Mouse (Mus musculus): Measurements from ENCODE around the gene Hrh3.

Gene Hrh3

DNA sequence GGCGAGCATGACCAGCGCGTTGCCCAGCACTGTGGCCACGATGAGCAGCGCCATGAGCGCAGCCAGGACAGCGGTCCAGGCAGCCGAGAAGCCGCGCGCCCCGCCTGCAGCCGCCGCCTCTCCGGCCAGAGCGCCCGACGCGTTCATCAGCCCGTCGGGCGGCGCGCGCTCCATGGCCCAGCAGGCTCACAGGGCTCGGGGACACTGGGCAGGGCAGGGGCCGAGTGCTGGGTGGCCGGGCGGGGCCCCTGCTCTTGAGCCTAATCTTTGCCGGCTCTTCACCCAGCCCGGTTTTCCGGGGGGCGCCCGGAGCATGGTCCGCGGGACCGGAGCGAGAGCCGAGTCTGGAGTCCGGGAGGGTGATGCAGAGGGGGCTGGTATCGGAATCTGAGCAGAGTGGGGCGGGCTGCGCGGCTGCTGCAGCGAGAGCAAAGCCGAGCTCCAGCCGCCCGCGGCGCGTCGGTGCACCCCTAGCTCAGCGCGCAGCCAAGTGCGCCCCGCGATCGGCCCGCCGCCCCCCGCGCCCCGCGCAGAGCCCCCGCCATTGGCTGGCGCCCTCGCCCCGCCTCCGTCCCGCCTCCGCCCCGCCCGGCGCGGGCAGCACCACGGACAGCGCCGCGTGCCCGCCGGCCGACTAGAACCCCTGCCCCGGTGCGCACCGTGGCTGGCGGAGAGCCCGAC lies at the start of gene Hrh3:
Gene Hrh3, minus strand, starts transcription at position 511 of the 681 bp plus-strand sequence.
- DNase-seq (ENCODE audit: low read depth) = peak; percentile 15

DNA sequence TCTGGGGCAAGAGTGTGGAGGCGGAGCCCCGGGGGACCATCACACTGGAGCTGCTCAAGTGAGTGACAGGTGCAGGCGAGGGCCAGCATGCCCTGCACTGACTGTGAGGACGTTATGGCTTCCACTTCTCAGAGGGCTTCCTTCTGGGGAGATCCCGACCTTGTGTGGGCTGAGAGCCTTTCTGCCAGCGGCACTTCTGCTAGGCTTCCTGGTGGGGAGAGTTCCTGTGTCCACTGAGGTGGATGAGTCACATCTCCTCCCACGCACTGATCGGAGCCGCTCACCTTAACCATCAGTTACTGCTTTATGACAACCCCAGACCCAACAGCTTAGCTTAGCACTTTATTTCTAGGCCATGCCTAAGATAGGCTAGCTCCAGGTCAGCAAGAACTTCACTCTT lies 44.3 kb upstream of the Hrh3 start:
- no peak for DNase-seq (ENCODE audit: low read depth)

DNA sequence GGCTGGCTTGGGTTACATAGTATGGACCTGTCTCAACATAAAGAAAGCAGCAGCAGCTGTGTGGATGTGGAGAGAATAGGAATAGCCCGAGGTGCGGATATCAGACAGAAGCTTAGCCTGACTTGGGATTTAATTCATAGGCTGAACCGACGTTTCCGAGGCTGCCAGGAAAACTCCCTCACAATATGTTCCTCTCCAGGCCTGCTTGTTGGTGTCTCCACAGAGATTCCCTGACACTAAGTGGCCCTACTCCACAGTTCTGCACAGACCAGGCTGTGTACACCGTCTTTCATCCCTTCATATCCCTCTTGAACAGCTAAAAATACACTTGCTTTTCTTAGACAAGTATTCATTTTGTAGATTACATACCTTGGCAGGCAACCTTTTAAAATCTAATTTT lies 43.1 kb upstream of the Hrh3 start:
- DNase-seq (ENCODE audit: low read depth) = no peak

DNA sequence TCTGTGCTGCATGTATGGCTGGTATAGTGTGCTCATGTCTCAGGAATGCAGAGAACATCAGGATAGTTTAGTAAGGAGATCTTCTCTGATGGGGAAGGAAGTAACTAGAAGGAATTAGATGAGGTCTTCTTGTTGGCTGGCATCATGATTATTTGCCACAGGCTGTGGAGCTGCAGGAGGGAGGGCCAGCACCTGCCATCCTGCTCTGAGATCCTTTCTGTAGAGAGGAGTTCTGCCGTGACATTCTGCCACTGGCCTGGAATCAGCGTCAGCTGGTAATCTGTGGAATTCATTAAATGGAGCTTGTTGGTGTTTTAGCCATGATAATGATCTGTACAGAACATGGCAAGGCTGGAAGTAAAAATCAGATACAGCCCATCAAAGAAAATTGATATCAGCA lies 41.8 kb upstream of the Hrh3 start:
- no peak for DNase-seq (ENCODE audit: low read depth)

DNA sequence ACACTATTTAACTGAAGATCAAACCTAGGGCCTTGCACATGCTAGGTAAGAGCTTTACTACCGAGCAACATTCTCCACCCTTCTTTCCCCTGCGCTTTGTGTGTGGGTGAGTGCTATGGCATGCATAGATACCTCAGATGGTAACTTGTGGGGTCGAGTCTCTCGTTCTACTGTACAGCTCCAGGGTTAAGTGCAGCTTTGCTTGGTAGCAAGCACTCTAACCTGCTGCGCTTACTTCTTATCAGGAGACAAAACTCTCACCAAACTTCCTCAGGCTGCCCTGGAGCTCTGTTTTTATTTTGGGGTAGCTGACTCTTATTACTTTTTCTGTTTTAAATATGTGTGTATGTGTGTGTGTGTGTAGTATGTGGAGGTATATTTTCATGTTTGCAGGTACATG lies 31.1 kb upstream of the Hrh3 start:
- DNase-seq (ENCODE audit: low read depth) = no peak

DNA sequence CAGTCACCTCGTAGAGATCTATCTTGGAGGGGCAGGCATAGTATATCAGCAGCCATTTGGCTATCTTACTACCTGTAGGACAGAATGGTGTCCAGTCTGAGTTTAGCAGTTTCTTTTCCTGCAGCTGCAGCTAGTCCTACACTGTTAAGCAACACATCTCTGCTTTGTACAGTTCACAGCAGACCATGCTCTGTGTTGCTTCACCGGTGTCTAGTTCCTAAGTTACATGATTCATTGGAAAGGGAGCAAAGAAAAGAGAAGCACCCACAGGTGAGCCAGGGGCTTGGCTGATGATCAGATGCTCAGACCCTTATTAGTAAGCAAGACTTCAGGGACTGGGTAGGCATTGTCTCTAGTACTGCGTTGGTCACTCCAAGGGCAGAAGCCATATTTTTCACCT lies 29.6 kb upstream of the Hrh3 start:
- DNase-seq (ENCODE audit: low read depth) = no peak

DNA sequence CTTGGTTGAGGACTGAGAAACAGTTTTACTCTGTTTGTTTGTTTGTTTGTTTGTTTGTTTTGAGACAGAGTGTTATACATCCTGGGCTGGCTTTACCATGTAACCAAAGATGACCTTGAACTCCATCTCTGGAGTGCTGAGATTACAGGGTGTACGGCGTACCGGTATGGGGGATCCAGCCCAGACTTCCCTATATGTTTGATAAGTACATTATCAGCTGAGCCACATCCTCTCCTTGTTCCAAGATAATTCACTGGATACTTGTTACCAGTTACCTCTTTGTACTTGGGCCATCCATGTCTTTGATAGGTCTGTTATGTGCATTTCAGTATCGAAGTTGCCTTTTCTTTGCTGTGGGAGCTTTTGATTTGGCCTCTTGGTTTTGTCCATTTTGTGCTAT lies 28.9 kb upstream of the Hrh3 start:
- DNase-seq (ENCODE audit: low read depth) = no peak

DNA sequence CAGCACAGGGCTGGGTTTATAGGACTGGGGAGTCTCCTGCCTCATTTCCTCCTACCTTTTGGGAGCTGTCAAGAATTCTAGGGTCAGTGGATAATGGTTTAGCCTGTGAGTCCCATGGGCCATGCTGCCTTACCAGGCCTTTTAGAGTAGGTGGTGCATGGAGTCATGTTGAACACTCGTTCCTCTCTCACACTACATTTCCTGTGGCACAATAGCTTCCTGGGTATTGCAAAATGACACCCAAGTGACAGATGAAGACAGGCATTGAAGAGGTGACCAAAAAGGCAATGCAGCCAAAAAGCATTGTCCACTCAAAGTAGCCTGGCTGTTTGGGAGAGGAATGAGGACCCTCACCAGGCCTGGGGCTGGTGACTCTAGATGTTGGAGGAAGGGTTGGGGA lies 23.4 kb upstream of the Hrh3 start:
- DNase-seq (ENCODE audit: low read depth) = no peak

DNA sequence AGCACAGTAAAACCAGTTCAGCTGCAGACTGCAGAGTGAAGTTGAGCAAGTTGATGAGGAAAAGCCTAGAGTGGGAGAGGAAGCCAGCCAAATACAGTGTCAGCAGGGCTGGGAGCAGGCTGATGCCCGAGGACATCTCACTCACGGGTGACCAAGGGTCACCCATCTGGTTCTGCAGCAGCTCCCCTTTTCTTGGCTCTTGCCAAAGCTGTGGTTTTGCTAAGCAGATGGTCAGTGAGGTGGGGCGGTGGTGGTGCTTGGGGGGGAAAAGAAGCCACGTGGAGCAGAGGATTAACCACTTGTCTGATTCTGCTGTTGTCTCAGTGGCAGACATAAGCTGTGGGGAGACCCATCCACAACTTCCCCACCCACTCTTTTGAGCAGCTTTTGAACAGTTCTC lies 21.9 kb upstream of the Hrh3 start:
- no peak for DNase-seq (ENCODE audit: low read depth)

DNA sequence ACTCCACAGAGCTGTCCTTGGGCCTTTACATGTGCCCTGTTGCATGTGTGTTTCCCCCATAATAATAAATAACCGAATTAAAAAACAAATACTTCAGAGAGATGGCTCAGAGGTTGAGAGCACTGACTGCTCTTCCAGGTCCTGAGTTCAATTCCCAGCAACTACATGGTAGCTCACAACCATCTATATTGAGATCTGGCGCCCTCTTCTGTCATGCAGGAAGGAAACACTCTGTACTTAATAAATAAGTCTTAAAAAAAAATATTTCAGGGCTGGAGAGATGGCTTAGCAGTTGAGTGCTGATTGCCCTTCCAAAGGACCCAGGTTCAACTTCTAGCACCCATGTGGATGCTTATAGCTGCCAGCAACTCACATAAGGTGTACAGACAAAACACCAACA lies 19.9 kb upstream of the Hrh3 start:
- peak; percentile 21 for DNase-seq (ENCODE audit: low read depth)

DNA sequence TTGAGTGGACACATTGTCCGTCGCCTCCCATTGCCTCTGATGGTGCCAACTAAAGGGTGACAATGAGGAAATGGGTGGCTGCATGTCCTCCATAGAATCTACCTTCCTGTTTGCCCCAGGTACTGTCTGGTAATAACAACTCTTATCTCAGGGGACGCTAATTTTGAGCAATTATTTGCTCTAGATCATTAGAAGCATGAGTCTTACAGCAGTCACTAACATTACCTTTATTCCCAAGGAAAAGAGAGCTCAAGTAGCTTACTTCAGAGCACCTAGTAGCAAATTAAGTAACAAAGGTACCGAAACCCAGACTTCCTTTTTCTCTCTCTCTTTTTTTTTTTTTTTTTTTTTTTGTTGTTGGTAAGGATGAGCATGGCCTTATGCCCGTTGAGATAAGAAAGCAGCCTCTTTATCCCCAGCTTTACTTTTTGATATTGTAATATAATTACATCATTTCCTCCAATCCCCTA lies 16.0 kb upstream of the Hrh3 start:
- no peak for DNase-seq (ENCODE audit: low read depth)

DNA sequence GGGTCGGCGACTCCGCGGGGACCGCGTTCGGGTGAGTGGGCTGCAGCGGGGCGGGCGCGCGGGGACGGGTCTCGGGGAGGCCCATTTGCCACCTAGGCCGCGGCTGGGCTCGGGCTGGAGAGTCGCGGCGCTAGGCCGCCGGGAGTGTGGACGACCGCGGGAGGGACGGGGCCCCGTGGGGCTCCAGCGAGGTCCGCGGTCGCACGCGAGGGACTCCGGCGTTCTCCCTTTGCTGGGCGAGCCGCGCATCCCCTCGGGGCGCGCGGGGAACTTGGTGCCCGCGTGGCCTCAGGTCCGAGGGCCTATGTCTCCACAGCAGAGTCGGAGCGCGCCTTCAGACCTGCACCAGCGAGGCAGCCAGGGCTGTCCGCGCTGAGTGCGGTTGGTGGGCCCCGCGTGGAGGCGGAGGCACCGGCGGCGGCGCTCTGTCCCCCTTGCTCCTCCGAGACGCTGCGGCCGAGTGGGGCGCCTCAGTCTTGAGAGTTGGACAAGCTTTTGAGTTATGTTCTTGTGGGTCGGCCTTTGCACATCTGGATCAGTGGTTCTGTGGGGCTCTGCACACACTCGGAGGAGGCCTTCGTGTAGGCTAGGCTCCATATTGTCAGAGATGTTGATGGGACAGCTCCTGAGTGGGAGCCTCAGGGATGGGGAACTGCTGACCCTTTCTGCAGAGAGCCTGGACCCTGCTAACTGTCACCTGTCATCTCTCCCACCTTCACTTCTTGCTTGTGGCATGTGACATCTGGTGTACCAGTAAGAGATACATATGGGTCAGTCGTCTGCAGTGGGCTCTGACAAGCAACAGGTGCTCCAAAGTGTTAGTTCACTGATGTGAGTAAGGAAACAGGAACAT lies 15.4 kb upstream of the Hrh3 start:
- peak; percentile 48 for DNase-seq (ENCODE audit: low read depth)

DNA sequence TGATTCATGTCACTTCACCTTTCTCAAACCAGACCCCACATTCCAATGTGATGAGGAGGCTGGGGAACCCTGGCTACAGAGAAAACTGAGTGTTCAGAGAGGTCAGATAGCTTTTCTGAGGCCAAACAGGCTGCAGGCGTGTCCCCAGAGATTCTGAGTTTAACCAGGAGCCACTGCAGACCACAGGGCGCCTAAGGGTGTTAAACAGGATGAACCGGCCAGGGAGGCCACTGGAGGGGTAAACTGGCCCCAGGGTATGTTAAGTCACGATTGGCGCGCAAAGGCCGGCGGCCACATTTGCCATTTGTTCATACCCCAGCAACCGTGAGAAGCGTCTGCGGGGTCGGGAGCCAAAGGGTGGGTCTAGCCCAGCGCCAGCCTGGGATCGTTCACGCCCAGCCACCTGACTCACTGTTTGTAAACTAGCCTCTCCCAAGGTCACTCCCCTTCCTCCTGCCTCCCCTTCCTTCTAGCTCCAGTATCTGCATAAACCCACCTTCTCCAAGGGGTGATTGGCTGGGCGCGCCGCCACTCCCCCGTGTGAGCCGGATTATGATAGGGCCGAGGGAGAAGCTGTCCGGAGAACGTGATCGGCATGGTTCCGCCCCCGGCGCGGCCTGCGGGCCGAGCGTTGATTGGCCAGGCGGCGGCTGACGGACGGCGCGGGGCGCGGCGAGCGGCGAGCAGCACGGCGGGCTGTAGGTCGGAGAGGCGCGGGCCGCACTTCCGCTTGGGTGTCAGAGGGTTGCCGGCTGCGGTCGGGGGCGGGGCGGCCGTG lies 14.6 kb upstream of the Hrh3 start, which contains the start of gene Osbpl2:
Gene Osbpl2, plus strand, starts transcription at position 646 of the 778 bp plus-strand sequence.
- peak; percentile 95 for DNase-seq (ENCODE audit: low read depth)

DNA sequence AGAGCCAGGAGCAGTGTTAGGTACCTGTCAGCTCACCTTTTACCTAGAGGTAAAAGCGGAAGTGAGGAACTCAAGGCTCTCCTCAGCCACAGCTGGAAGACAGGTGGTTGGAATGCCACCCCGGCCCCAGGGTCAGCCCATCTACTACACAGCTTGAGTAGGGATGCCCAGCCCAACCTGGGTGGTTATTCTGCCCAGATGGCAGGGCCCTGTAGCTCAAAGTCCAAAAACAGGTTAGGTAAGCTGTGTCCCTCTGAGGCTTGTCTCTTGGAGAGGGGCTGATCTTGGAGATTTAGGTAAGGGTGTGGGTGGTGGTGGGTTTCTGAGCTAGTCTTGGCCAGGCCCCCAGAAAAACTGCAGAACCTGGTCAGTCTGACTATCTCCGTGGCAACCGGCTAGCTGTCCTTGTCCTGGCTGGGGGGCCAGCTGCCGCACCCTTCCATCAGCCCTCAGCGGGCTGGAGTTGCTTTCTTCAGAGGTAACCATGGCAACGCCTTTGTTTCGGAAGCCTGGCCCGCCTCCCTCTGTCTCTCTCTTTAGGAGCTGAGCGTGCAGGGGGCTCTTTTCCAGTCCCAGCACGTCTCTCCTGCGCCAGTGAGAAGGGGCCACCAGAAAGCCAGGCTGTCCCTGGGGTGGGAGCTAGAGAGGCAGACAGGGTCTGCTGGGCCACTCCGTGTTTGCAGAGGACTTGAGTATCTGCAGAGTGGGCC lies 13.4 kb upstream of the Hrh3 start:
- DNase-seq (ENCODE audit: low read depth) = peak; percentile 55

DNA sequence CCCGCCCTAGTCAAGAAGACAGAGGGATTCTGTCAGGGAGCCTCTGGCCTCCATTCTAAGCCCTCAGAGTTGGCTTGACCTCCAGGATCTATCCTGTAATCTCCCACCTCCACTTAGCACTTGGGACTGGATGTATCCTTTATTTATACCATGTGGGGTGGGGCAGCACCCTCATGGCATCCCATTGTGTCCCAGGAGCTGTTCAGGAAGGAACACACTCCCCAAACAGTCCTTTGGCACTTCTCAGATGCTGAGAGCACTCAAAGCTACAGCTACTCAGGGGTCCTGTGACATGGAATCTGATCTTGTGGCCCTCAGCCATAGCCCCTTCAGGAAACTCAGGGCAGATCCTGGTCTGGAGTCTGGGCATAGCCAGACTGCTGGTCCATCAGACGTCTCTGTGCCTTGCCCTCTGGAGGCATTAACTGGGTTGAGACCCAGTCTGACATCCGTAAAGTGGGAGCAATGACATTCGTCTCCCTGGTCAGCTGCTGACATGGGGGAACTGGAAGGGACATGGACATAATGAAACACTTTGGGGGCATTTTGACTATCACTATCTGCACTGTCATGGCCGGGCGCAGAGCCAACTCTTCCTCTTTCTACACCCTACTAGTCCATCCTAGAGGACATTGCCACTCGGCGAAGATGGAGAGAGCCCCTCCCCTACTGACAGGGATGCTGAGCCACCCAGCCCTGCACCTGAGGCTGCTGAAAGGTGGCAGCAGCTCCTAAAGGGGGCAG lies 12.6 kb upstream of the Hrh3 start:
- DNase-seq (ENCODE audit: low read depth) = no peak

DNA sequence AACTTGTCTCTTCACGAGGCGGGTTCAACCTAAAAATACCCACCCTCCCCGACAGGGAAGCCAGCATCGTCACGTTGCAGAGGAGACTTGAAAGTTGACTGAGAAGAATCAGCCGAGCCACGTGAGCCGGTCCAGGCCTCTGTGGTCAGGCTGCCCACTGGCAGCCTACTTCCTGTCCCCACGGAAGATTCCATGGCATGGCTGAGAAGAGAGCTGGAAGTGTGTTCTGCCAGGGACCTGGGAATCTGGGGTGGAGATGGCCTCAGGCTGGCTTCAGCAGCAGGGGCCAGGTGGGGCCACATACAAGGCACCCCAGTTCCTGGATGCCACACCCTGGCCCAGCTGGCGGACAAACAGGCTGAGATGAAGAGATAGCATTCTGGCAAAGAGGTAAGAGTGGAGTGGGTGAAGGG lies 11.8 kb upstream of the Hrh3 start:
- no peak for DNase-seq (ENCODE audit: low read depth)

DNA sequence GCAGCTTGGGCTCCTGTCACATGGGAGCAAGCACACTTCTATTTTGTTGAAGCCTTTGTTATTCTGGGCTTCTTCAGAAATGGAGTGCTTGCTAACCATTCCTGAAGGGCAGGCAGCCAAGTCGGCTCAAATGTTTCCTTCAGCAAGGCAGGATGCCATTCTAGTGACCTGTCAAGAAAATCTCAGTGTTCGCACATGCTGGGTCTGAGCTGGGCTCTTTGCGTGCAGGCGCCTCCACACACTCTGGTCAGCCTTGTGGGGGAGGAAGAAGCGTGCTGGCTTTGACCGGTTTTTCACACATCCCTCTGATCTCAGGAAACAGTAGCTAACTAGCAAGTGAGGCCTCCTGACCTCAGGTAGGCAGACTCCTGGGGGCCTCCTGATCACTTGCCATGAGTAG lies 11.0 kb upstream of the Hrh3 start:
- DNase-seq (ENCODE audit: low read depth) = no peak

DNA sequence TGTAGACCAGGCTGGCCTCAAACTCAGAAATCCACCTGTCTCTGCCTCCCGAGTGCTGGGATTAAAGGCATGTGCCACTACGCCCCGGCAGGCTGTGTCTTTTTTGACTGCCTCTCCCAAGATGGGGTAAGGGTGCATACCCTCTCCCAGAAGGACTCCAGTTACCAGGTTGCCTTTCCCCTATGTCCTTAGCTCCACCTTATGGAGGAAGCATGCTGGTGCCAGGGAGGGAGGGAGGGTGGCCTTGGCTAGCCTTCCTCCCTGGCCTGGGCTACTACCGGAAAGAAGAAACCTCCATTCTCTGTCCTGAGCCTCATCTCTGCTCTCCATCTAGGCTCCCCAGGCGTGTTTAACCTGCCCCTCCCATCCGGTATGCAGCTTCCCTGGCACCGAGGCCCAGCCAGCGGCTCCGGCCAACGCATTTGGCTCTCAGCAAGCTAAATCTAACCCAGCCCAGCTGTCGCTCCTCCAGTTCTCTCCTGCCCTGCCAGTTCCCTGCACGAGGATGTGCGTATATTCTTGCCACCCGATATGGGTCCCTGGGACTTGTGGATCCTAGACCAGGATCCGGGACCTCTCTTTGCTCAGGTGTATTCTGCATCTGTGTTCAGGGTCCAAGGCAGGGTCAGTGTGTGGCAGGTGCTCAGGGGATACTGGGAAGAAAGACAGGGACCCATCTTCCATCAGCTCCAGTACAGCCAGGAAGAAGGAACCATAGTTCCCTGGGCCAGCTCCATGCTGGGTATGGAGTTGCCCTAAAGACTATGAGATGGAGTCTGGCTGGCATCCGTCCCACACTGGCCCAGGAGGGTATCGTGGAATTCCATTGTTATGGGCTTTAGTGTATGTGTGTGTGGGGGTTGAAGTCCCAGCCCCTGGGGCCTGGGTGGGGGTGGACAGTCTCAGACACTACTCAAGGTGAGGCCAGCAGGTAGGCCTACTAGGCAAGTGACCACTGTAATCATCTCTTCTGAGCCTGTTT lies 9.9 kb upstream of the Hrh3 start:
- no peak for DNase-seq (ENCODE audit: low read depth)

DNA sequence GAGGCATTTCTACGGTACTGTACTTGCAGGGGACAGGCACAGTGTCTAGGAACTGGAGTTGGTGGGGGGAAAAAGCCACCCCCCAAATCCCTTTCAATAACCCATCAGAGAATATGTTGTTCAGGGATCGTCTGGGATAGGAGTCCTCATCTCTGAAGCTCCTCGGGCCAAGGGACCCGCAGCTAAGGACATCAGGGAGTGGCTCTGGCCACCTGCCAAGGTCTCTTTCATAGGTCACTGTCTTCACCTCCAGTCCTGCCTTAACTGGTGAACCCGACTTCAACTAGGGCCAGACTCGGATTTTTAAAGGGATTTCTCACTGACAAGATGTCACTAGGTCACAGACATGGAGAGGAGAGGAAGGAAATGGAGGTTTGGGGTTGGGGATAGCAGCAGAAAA lies 4.0 kb upstream of the Hrh3 start:
- DNase-seq (ENCODE audit: low read depth) = no peak

DNA sequence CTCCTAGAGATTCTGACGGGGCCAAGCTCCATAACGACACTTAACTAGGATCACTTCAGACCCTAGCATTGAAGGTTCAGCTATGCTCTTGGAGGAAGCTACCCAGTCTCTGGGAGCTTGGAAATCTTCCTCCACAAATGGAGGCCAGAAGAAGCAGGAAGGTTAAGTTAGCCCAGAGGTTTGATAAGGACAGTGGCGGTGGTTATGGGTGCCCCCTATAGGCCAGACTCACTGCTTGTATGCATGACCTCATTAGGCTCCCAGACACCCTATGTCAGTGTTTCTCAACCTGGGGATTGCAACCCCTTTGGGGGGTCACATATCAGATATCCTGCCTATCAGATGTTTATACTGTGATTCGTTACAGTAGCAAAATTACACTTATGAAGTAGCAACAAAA lies 2.8 kb upstream of the Hrh3 start:
- peak; percentile 37 for DNase-seq (ENCODE audit: low read depth)

All from naive thymus-derived CD4-positive, alpha-beta T cell, adult 2 months (primary cell).